Mouse (Mus musculus): Measurements from ENCODE around the gene Smurf1. TPM values are rescaled to one million over a fixed set of nuclear protein-coding genes. Genes with fewer than 3 reads are reported as not detected.

The Smurf1 gene
- total RNA-seq (2017) = 11.8 to 23.2 TPM (median 17.6 TPM) in 3 replicates

DNA sequence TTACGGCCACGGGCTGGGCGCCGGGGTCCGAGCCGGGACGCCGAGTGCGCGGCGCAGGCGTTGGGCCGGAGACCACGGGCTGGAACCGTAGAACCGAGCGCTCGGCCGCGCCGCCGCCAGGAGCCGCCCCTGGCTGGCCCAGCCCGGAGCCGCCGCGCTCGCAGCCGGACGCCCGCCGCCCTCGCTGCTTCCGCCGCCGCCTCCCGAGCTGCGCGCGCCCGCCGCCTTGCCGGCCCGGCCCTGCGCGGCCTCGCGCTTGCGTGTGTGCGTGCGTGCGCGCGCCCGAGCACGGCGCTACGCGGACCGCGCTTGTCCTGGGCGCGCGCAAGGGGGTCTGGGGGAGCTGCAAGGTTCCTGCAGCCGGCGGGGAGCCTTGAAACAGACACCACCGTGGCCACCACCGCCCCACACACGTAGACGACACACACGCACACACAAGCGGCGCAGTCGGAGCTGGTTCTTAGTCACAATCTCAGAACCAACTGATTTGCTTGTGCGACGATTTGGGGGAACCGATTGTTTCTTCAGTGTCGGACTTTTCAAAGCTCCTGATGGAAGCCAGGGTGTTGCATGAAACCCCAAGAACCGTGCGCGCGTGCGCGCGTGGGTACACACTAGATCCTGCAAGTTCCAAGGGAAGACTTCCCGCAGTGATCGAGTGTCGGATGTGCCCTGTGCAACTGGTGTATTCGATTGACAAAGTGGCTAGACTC is at the start of gene Smurf1:
TSS of gene Smurf1 (minus strand) at position 209 of the 713 bp plus-strand sequence.
- 0 out of 2 replicates have a peak, but pooled peaks have one; percentile 14 for ATAC-seq (replicated peaks; ENCODE audit: insufficient number of reproducible peaks, low FRiP score, low TSS enrichment, poor library complexity, severe bottlenecking)

DNA sequence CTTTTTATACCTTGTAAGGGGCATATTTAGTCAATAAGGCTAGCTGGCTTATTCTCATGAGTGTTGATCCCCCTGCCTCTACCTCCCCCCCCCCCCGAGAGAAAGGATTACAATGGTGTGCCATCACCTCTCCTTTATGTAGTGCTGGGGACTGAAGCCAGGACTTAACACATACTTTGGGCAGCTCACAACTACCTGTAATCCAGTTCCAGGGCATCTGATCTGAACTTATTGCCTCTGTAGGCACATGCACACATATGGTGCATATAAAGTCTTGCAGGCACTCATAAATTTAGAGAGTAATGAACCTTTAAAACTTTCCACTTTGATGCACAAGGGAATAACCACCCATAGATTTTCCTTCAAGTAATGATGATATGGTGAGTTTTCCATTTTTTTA is 48.6 kb upstream of the Smurf1 start:
- no peak for ATAC-seq (replicated peaks; ENCODE audit: insufficient number of reproducible peaks, low FRiP score, low TSS enrichment, poor library complexity, severe bottlenecking)

DNA sequence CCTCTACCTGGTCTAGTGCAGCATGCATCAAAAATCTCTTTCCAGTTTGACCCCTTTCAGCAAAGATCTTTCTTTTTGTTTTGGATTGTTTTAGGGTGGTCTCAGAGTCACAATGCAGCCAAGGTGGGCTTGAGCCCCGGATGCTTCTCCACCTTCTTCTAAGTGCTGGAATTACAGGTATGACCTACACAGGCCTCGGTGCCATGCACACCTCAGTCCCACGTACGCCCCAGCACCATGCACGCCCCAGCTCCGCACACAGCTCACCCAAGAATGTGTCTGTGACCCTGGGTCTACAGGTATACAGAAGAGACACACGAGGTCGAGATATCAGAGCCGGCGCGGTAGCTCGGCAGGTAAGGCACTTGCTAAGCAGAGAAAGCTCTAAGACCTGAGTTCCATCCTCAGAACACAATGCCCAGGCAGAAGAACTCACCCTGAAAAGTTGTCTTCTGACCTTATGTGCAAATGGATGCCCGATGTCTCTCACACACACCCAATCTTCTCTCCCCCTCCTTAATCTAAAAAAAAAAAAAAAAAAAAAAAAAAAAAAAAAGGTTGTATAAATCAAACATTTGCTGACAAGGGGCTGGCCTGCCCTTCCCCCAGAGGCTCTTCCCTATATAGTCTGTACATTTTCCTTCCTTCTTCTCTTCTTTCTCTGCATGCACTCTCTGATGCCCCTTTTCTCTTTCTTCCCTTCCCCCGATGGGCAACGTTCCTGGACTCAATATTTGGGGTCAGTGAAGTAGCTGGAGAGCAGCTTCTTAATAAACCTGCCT is 43.4 kb upstream of the Smurf1 start:
- ATAC-seq (replicated peaks; ENCODE audit: insufficient number of reproducible peaks, low FRiP score, low TSS enrichment, poor library complexity, severe bottlenecking) = no peak

DNA sequence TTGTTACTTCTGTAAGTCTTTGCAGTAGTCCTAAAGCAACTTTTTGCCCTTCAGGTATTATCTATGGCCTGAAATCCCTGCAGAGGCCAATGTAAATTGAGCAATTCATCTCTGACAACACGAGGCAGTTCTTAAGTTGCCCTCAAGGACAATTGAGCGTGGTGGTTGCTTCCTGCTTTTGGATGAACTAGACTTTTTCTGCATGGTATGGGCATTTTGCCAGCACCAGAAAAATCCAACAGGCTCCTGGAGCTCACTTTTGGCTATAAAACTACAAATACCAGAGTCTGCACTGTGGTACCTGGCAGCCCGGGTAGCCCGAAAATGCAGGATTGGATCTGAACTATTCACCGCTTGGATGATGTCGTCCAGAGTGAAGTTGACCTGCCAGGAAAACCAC is 39.9 kb upstream of the Smurf1 start:
- no peak for ATAC-seq (replicated peaks; ENCODE audit: insufficient number of reproducible peaks, low FRiP score, low TSS enrichment, poor library complexity, severe bottlenecking)

DNA sequence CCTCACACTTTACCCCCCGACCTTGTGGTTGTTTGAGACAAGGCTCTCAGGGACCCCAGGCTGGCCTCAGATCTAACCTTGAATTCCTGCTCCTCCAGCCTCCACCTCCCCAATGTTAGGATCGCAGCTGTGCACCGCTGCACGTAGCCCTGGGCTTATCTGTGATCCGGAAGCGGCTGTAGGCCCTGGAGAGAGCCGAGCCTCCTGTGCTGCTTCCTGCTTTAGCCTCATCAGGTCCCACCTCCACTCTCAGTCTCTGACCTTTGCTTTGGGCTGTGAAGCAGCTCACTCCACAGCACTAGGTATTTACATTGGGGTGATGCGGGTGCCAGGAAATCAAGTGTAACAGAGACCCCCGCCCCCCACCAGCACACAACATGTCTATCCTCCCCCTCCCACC is 38.8 kb upstream of the Smurf1 start:
- no peak for ATAC-seq (replicated peaks; ENCODE audit: insufficient number of reproducible peaks, low FRiP score, low TSS enrichment, poor library complexity, severe bottlenecking)

DNA sequence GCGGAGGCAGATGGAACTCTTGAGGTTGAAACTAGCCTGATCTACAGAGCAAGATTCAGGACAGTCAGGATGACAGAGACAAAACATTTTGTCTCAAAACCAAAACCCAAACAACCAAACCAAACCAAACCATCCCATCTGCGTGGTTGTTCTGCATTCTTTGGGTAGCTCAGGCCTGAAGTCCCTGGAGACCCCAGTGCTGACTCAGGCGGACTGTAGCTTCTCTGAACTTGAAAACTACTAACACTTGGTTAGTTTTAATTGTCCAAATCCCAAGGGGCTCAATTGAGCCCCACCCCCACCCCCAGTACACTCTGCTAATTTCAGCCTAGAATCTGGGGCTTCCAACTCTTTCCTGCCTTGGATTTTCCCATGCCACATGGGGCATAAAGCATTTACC is 37.7 kb upstream of the Smurf1 start:
- ATAC-seq (replicated peaks; ENCODE audit: insufficient number of reproducible peaks, low FRiP score, low TSS enrichment, poor library complexity, severe bottlenecking) = no peak

DNA sequence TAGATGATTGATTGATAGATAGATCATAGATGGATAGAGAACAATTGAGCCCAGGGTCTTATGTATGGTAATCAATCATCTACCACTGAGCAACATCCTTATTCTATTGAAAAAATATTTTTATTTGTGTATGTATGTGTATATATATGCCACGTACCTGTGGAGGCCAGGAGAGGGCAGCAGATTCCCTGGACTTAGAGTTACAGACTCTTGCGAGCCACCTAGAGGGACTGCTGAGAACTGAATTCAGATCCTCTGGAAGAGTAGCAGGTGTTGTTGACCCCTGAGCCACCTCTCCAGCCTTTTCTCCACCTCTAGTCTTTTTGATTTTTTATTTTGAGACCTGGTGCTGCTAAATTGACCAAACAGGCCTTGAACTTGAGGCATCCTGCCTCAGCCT is 32.8 kb upstream of the Smurf1 start:
- no peak for ATAC-seq (replicated peaks; ENCODE audit: insufficient number of reproducible peaks, low FRiP score, low TSS enrichment, poor library complexity, severe bottlenecking)

DNA sequence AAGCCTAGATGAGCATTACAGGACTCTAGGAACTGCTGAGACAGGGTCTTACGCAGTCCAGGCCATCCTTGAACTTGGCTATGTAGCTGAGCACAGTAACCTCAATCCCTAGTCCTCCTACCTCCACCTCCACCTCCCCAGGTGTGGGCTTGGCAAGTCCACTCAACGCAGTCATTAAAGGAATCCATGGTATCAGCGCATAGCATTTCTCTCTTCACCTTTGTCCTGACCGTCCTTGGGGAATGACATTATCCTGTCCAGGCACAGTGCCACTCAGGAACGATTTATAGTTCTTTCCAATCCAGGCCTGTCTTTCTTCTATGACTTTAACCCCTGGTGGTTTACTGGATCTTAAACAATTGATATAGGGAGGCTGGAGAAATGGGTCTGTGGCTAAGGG is 24.8 kb upstream of the Smurf1 start:
- no peak for ATAC-seq (replicated peaks; ENCODE audit: insufficient number of reproducible peaks, low FRiP score, low TSS enrichment, poor library complexity, severe bottlenecking)

DNA sequence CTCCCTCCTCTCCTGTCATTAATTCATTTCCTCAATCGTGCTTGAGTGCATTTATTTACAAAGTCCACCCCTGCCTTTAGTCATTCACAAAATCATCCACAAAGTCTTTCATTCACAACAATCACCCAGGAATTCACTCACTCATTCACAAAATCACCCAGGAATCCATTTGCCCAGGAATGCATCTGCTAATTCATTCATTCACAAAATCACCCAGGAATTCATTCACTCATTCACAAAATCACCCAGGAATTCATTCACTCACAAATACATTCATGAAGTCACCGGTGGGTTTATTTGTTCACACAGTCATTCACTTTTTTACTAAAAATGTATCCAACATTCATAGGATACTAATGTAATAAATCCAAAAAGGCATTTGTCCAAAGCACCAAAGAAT is 24.4 kb upstream of the Smurf1 start:
- no peak for ATAC-seq (replicated peaks; ENCODE audit: insufficient number of reproducible peaks, low FRiP score, low TSS enrichment, poor library complexity, severe bottlenecking)

DNA sequence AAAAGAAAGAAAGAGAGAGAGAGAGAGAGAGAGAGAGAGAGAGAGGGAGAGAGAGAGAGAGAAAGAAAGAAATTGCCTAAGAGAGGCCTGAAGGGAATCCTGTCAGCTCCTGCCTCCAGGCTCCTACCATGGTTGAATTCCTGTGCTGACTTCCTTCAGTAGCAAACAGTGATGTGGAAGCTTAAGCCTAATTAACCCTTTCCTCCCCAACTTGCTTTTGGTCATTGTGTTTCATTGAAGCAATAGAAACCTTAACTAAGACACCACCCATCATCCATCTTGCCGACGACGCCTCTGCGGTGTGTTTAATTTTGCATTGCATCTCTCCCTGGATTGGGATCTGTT is 23.4 kb upstream of the Smurf1 start:
- ATAC-seq (replicated peaks; ENCODE audit: insufficient number of reproducible peaks, low FRiP score, low TSS enrichment, poor library complexity, severe bottlenecking) = no peak

DNA sequence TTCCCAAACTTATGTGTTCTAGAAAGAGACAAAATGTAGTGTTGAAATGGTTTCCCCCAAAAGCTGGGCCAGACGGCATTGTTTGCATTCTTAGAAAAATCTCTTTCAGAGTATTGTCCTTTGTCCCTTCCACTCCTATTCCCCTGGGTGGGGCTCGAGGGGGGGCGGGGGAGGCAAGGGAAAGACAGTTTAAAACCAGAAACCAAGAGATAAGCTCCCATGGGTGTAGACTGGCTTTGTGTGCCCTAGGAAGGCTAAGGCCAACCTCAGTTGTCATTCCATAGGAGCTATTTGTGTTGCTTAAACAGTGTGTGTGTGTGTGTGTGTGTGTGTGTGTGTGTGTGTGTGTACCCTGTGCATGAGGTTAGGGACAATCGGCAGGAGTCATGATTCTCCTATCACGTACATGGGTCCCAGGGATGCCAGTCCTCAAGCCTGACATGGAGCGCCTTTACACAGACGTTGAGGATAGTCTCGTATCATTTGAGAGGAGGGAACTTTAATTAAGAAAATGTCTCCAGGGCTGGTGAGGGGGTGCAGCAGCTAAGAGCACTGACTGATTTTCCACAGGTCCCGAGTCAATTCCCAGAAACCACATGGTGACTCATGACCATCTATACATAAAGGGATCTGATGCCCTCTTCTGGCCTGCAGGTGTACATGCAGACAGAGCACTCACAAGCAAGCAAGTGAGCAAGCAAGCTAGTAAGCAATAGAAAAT is 22.9 kb upstream of the Smurf1 start:
- no peak for ATAC-seq (replicated peaks; ENCODE audit: insufficient number of reproducible peaks, low FRiP score, low TSS enrichment, poor library complexity, severe bottlenecking)

DNA sequence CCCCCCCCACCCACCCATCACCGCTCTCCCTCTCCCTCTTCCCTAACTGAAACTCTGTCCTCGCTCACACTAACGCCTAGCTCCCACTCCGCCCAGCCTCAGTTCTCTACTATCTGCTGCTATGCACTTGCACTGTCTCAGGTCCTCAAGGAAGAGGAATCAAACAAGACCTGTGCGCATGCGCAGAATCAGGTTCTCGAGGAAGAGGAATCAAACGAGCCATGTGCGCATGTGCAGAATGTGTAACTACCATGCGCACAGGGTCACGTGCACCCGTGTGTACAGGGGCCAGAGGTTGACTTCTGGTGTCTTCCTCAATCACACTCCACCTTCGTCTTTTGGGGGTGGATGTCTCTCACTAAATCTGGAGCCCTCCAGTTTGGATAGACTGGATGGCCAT is 21.9 kb upstream of the Smurf1 start:
- ATAC-seq (replicated peaks; ENCODE audit: insufficient number of reproducible peaks, low FRiP score, low TSS enrichment, poor library complexity, severe bottlenecking) = no peak

DNA sequence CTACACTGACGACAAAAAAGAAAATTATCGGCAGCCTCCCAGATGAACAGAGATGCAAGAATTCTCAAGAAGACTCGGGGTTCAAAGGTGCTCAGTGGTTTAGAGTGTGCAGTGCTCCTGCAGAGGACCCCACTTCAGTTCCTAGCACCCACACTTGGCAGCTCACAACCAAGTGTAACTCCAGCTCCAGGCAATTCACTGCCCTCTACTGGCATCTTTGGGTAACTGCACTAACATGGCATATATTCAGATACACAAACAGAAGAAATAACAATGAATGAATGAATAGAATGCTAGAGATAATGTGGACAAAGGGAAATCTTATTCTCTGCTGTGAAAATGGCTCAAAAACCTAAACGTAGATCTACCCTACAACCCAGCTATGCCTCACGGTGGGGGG is 19.2 kb upstream of the Smurf1 start:
- ATAC-seq (replicated peaks; ENCODE audit: insufficient number of reproducible peaks, low FRiP score, low TSS enrichment, poor library complexity, severe bottlenecking) = no peak

DNA sequence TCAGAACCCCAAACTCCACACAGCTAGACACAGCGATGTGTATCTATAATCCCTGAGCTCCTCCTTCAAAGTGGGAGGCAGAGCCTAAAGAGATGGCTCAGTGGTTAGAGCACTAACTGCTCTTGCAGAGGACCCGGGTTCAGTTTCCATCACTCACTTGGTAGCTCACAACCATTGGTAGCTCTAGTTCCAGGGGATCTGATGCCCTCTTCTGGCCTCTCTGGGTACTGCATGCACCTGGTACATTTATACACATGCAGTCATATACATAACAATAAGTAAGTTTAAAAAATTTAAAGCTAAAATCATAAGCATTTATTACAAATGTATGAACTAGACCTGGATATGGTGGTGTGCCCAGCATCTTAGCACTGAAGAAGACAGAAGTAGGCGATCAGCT is 17.6 kb upstream of the Smurf1 start:
- ATAC-seq (replicated peaks; ENCODE audit: insufficient number of reproducible peaks, low FRiP score, low TSS enrichment, poor library complexity, severe bottlenecking) = no peak

DNA sequence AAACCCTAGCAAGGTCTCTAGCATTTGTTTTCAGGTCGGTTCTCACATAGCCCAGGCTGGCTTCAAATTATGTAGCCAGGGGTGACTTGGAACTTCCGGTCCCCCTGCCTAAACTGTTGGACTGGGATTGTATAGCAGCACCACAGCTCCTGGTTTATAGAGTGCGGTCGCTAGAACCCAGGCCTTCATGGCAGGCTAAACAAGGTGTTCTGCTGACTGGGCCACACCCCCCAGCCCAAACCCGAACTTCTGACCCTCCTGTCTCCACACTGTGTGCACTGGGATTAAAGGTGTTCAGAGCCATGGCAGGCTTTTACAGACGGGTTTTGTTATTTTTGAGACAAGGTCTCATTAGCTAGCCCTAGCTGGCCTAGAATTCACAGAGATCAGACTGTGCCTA is 13.5 kb upstream of the Smurf1 start:
- no peak for ATAC-seq (replicated peaks; ENCODE audit: insufficient number of reproducible peaks, low FRiP score, low TSS enrichment, poor library complexity, severe bottlenecking)

DNA sequence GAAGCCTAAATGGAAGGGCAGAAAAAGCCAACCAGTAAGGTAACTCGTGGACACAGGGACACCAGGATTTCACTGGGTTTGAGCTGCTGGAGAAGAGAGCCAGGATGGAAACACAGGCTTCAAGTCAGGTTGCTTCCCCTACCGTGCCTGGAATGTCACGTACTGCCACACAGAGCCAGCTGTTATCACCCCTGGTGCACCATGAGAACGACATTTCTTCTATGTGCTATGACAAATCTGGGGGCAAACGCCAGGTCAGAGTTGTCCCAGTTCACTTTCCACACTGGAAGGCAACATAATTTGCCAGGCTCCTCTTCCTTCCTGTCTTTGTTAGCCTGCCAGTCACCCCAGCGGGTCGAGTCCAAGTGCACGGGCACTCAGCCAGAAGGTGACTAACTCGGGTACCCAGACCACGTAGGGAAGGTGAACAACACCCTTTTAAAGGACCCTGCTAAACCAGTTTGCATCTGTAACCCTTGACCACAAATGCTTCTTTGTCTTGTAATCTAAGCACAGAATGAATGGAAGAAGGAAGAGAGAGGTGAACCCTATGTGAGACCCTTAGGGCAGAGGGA is 13.0 kb upstream of the Smurf1 start:
- ATAC-seq (replicated peaks; ENCODE audit: insufficient number of reproducible peaks, low FRiP score, low TSS enrichment, poor library complexity, severe bottlenecking) = no peak

DNA sequence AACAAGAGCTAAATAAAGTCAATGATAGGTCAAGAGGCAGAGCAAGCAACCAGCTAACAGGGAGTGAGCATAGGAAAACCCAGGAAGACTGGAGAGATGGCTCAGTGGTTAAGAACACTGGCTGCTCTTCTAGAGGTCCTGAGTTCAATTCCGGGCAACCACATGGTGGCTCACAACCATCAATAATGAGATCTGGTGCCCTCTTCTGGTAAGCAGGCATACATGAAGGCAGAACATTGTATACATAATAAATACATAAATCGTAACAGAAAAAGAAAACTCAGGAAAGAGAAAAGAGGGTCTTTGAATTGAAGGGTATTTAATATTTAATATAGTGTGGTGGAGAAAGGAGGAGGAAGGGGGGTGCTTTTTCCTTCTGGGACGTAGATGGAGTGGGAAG is 5.6 kb upstream of the Smurf1 start:
- no peak for ATAC-seq (replicated peaks; ENCODE audit: insufficient number of reproducible peaks, low FRiP score, low TSS enrichment, poor library complexity, severe bottlenecking)

DNA sequence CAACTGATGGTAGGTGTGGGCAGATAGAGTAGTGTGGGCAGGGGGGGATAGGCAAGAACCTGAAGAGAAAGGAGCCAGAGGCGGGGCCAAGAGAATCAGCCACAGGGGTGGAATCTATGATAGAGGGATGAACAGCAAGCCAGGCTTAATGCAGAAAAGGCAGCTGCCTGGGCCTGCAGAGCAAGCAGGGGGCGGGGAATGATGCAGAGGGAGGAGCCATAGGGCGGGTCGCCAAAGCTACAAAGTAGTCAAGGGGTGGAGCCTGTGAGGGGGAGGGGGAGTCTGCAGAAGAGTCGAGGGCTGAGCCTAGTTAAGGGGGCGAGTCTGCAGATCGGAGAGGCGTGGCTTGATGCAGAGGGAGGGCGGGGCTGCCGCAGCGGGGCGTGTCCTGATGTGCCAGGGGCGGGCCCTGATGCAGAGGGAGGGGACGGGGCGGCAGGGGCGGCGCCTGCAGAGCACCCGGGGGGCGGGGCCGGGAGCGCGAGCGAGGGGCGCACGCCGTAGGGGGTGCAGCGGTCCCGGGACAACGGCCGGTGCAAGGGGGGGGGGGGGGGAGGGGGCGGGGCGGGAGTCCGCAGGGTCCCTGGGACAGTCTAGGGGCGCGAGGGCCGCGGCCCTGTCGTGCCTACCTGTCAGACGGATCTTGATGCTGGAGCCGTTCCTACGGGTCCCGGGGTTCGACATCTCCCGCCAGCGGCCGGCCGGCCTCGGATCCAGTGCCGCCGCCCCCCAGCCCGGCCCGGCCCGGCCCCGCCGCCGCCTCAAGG is 592 bp downstream of the Smurf1 start:
- ATAC-seq (replicated peaks; ENCODE audit: insufficient number of reproducible peaks, low FRiP score, low TSS enrichment, poor library complexity, severe bottlenecking) = peak; percentile 70

DNA sequence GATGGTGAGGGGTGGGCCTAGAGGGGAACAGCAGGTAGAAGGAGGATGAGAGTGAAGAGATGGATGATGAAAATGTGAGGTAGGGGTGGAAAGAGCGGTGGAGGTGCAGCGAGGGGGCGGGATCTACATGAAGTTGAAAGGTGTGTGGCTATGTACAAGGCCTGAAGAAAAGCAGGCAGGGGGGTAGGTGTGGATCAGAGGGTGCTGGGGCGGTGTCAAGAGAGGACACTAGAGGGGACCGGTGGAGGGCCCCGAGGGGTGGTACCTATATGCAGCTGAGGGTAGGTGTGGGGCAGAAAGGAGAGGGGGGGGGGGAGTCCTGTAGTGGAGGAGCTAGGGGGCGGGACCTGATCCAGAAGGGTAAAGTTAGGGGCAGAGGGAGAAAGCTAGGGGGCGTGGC is 1.2 kb downstream of the Smurf1 start:
- ATAC-seq (replicated peaks; ENCODE audit: insufficient number of reproducible peaks, low FRiP score, low TSS enrichment, poor library complexity, severe bottlenecking) = no peak

All from monocyte, adult 5-6 weeks (primary cell).